Mouse (Mus musculus): ENCODE data around the gene Shf. TPM values are rescaled to one million over a fixed set of nuclear protein-coding genes. Genes with fewer than 3 reads are reported as not detected.

Gene Shf
- total RNA-seq, 1 experiment: 9.2 TPM

DNA sequence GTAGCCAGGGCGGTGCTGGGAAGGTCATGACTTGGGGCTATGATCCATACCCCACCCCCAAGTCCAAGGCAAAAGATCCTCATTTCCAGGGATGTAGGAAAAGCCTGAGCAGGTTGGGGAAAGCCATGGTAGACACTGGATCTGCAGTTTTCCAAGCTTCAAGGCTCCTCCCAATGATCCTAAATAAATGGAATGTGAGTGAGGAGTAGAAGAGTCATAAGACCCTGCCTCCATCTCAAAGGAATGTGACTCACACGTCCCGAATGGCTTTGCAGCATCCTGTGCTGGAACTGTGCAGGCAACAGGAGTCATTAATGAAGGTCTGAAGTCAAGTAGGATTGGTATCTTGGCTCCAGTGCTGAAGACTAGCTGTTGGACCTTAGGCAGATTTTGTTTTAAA lies 41.0 kb downstream of the Shf start:
- Histone ChIP-seq H3K9me3 (ENCODE audit: control insufficient read depth, insufficient read depth, low read depth, low read length) (no peaks in the 10 kb centered on the region), H3K36me3 (ENCODE audit: control insufficient read depth, insufficient read depth, low read length, poor library complexity, severe bottlenecking) (no peaks in the 10 kb centered on the region), H3K9ac (ENCODE audit: insufficient read depth, low read depth, low read length, poor library complexity, severe bottlenecking) (no peak overlapping the region), H3K4me3 (ENCODE audit: insufficient read depth in 1 of 2, low read depth in 1 of 2, low read length in 2 of 2, poor library complexity in 1 of 2, severe bottlenecking in 1 of 2) (no peak overlapping the region), H3K4me1 (ENCODE audit: control insufficient read depth in 2 of 2, insufficient read depth in 2 of 2, low read length in 2 of 2, poor library complexity in 1 of 2) (no peaks in the 10 kb centered on the region), H3K27ac (ENCODE audit: insufficient read depth, low read depth, low read length, poor library complexity, severe bottlenecking) (no peak overlapping the region)
- in situ Hi-C loops (cut with MboI; ENCODE audit: low sequenced_read_pairs in 2 of 2, unreplicated experiment in 2 of 2): no loop called here
- TF ChIP-seq HCFC1 (IDR thresholded peaks at IDR 0.05; ENCODE audit: borderline replicate concordance, insufficient read depth, low read length) (no peak), ZNF384 (IDR thresholded peaks at IDR 0.05; ENCODE audit: low read depth, low read length) (no peak), MAFK (IDR thresholded peaks at IDR 0.05; ENCODE audit: insufficient read depth, low read depth, low read length) (no peak), CHD2 (IDR thresholded peaks at IDR 0.05; ENCODE audit: low read depth, low read length) (no peak), ZC3H11A (IDR thresholded peaks at IDR 0.05; ENCODE audit: borderline replicate concordance, low read depth, low read length) (no peak)
- DNase-seq (ENCODE audit: low read depth, low spot score): no peak

DNA sequence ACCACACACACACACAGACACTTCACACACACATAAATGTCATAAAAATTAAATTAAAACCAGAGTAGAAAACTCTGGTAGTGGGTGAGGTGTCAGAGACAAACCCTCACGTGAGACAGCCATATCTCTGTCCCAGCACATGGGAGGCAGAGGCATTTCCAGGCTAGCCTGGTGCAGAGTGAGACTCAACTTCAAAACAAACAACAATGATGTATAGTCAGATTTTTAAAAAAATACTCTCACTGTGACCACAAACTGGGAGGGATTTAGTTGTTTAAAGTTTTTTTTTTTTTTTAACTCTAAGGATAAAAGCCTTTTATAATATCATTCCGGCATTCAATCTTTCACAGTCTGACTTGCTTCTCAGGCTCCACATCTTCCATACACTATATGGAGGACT lies 43.6 kb downstream of the Shf start:
- Histone ChIP-seq H3K27ac (ENCODE audit: insufficient read depth, low read depth, low read length, poor library complexity, severe bottlenecking) (no peak overlapping the region), H3K4me1 (ENCODE audit: control insufficient read depth in 2 of 2, insufficient read depth in 2 of 2, low read length in 2 of 2, poor library complexity in 1 of 2) (no peaks in the 10 kb centered on the region), H3K36me3 (ENCODE audit: control insufficient read depth, insufficient read depth, low read length, poor library complexity, severe bottlenecking) (no peaks in the 10 kb centered on the region), H3K4me3 (ENCODE audit: insufficient read depth in 1 of 2, low read depth in 1 of 2, low read length in 2 of 2, poor library complexity in 1 of 2, severe bottlenecking in 1 of 2) (no peak overlapping the region), H3K9ac (ENCODE audit: insufficient read depth, low read depth, low read length, poor library complexity, severe bottlenecking) (no peak overlapping the region), H3K9me3 (ENCODE audit: control insufficient read depth, insufficient read depth, low read depth, low read length) (no peaks in the 10 kb centered on the region)
- TF ChIP-seq HCFC1 (IDR thresholded peaks at IDR 0.05; ENCODE audit: borderline replicate concordance, insufficient read depth, low read length) (no peak), ZNF384 (IDR thresholded peaks at IDR 0.05; ENCODE audit: low read depth, low read length) (no peak), CHD2 (IDR thresholded peaks at IDR 0.05; ENCODE audit: low read depth, low read length) (no peak), MAFK (IDR thresholded peaks at IDR 0.05; ENCODE audit: insufficient read depth, low read depth, low read length) (no peak), ZC3H11A (IDR thresholded peaks at IDR 0.05; ENCODE audit: borderline replicate concordance, low read depth, low read length) (no peak)
- in situ Hi-C loops (cut with MboI; ENCODE audit: low sequenced_read_pairs in 2 of 2, unreplicated experiment in 2 of 2): no loop called here
- no peak for DNase-seq (ENCODE audit: low read depth, low spot score)

DNA sequence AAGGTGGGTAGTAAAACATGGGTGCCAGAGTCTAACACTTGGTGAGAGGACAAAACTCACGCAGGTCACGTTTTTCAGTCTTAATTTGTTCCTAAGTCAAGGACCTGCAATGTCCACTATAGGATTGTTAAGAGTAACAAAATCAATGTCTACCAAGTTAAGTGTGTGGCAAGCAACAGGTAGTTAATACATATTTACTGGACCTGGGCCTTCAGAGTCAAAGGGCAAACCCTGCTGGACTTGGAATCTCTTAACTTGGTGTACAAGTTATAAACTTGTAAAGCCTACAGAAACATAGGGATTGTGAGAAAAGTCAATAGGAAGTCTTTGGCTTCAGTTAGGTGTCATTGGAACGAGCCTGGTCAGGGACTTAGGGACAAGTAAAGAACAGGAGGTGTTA lies 44.4 kb downstream of the Shf start:
- Histone ChIP-seq H3K9ac (ENCODE audit: insufficient read depth, low read depth, low read length, poor library complexity, severe bottlenecking) (no peak overlapping the region), H3K4me3 (ENCODE audit: insufficient read depth in 1 of 2, low read depth in 1 of 2, low read length in 2 of 2, poor library complexity in 1 of 2, severe bottlenecking in 1 of 2) (no peak overlapping the region), H3K4me1 (ENCODE audit: control insufficient read depth in 2 of 2, insufficient read depth in 2 of 2, low read length in 2 of 2, poor library complexity in 1 of 2) (no peaks in the 10 kb centered on the region), H3K9me3 (ENCODE audit: control insufficient read depth, insufficient read depth, low read depth, low read length) (no peaks in the 10 kb centered on the region), H3K36me3 (ENCODE audit: control insufficient read depth, insufficient read depth, low read length, poor library complexity, severe bottlenecking) (no peaks in the 10 kb centered on the region), H3K27ac (ENCODE audit: insufficient read depth, low read depth, low read length, poor library complexity, severe bottlenecking) (no peak overlapping the region)
- in situ Hi-C loops (cut with MboI; ENCODE audit: low sequenced_read_pairs in 2 of 2, unreplicated experiment in 2 of 2): no loop called here
- DNase-seq (ENCODE audit: low read depth, low spot score): no peak
- TF ChIP-seq ZC3H11A (IDR thresholded peaks at IDR 0.05; ENCODE audit: borderline replicate concordance, low read depth, low read length) (no peak), MAFK (IDR thresholded peaks at IDR 0.05; ENCODE audit: insufficient read depth, low read depth, low read length) (no peak), CHD2 (IDR thresholded peaks at IDR 0.05; ENCODE audit: low read depth, low read length) (no peak), HCFC1 (IDR thresholded peaks at IDR 0.05; ENCODE audit: borderline replicate concordance, insufficient read depth, low read length) (no peak), ZNF384 (IDR thresholded peaks at IDR 0.05; ENCODE audit: low read depth, low read length) (no peak)

DNA sequence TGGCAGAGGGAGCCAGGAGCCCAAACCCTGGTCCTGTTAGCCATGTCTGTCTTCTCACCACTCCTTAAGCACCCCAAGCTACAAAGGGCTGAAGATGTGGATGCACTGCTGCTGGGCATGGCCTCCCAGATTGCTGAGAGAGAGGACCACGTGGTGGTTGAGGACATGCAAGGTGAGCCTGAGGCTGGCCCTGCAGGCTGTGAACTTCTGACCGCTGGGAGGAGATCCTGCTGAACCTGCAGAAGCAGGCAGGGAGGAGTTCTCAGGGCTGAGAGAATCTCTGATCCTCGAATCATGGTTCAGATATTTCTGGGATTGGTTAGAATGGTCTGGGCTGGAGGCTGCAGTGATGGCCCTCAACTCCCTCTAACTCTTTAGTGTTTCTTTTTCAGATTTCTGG lies 45.0 kb downstream of the Shf start:
- no peak for DNase-seq (ENCODE audit: low read depth, low spot score)
- in situ Hi-C loops (cut with MboI; ENCODE audit: low sequenced_read_pairs in 2 of 2, unreplicated experiment in 2 of 2): no loop called here
- Histone ChIP-seq H3K9me3 (ENCODE audit: control insufficient read depth, insufficient read depth, low read depth, low read length) (no peaks in the 10 kb centered on the region), H3K36me3 (ENCODE audit: control insufficient read depth, insufficient read depth, low read length, poor library complexity, severe bottlenecking) (no peaks in the 10 kb centered on the region), H3K9ac (ENCODE audit: insufficient read depth, low read depth, low read length, poor library complexity, severe bottlenecking) (no peak overlapping the region), H3K27ac (ENCODE audit: insufficient read depth, low read depth, low read length, poor library complexity, severe bottlenecking) (no peak overlapping the region), H3K4me3 (ENCODE audit: insufficient read depth in 1 of 2, low read depth in 1 of 2, low read length in 2 of 2, poor library complexity in 1 of 2, severe bottlenecking in 1 of 2) (no peak overlapping the region), H3K4me1 (ENCODE audit: control insufficient read depth in 2 of 2, insufficient read depth in 2 of 2, low read length in 2 of 2, poor library complexity in 1 of 2) (peaks cover 0 to 3% of the 10 kb centered on the region in 2 experiments; a peak in 1 of 4 replicates)
- no peak for TF ChIP-seq ZC3H11A (IDR thresholded peaks at IDR 0.05; ENCODE audit: borderline replicate concordance, low read depth, low read length)
- TF ChIP-seq ZNF384 (IDR thresholded peaks at IDR 0.05; ENCODE audit: low read depth, low read length): no peak
- no peak for TF ChIP-seq HCFC1 (IDR thresholded peaks at IDR 0.05; ENCODE audit: borderline replicate concordance, insufficient read depth, low read length)
- TF ChIP-seq MAFK (IDR thresholded peaks at IDR 0.05; ENCODE audit: insufficient read depth, low read depth, low read length): no peak
- TF ChIP-seq CHD2 (IDR thresholded peaks at IDR 0.05; ENCODE audit: low read depth, low read length): no peak

DNA sequence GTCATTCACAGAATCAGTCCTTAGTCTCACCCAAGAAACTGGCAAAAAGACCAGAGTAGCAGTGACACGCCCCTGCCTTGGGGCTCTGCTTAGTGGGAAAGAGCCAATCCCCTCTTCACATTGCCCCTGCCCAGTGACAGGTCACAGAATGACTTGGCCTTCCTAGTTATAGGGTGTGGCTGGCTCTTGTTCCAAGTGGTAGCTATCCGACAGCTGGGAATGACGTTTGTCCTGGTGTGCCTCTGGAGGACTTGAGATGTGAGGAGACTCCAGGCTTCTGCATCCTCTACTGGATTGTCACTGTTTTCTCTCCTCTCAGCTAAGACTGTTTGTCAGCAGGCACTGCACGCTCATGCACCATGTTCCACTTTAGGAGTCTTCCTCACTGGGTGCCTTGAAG lies 51.6 kb downstream of the Shf start:
- no peak for DNase-seq (ENCODE audit: low read depth, low spot score)
- TF ChIP-seq CHD2 (IDR thresholded peaks at IDR 0.05; ENCODE audit: low read depth, low read length): no peak
- no peak for TF ChIP-seq HCFC1 (IDR thresholded peaks at IDR 0.05; ENCODE audit: borderline replicate concordance, insufficient read depth, low read length)
- no peak for TF ChIP-seq ZNF384 (IDR thresholded peaks at IDR 0.05; ENCODE audit: low read depth, low read length)
- no peak for TF ChIP-seq MAFK (IDR thresholded peaks at IDR 0.05; ENCODE audit: insufficient read depth, low read depth, low read length)
- no peak for TF ChIP-seq ZC3H11A (IDR thresholded peaks at IDR 0.05; ENCODE audit: borderline replicate concordance, low read depth, low read length)
- Histone ChIP-seq H3K9ac (ENCODE audit: insufficient read depth, low read depth, low read length, poor library complexity, severe bottlenecking) (no peak overlapping the region), H3K4me3 (ENCODE audit: insufficient read depth in 1 of 2, low read depth in 1 of 2, low read length in 2 of 2, poor library complexity in 1 of 2, severe bottlenecking in 1 of 2) (no peak overlapping the region), H3K27ac (ENCODE audit: insufficient read depth, low read depth, low read length, poor library complexity, severe bottlenecking) (no peak overlapping the region), H3K9me3 (ENCODE audit: control insufficient read depth, insufficient read depth, low read depth, low read length) (no peaks in the 10 kb centered on the region), H3K36me3 (ENCODE audit: control insufficient read depth, insufficient read depth, low read length, poor library complexity, severe bottlenecking) (no peaks in the 10 kb centered on the region), H3K4me1 (ENCODE audit: control insufficient read depth in 2 of 2, insufficient read depth in 2 of 2, low read length in 2 of 2, poor library complexity in 1 of 2) (peaks cover 0 to 12% of the 10 kb centered on the region in 2 experiments; a peak in 2 of 4 replicates)
- in situ Hi-C loops (cut with MboI; ENCODE audit: low sequenced_read_pairs in 2 of 2, unreplicated experiment in 2 of 2): no loop called here

Data from ES-E14 (cell line).